Mouse (Mus musculus): Measurements from ENCODE around the gene Pnpla7.

- TF ChIP-seq CTCF (IDR thresholded peaks at IDR 0.05; ENCODE audit: control insufficient read depth, insufficient read depth, insufficient read length) (no peak), MYOD1 (IDR thresholded peaks at IDR 0.05; ENCODE audit: control insufficient read depth, insufficient read length, low read depth) (no peak), FOSL1 (IDR thresholded peaks at IDR 0.05; ENCODE audit: insufficient read depth, low read length, poor library complexity, severe bottlenecking) (no peak)
Observed at GRCm38 (mm10) chr2:24976960-24977359, 1.1 kb downstream of the Pnpla7 start.
